Mouse (Mus musculus): ENCODE results near the gene Spa17.

The Spa17 gene

GRCm38 (mm10) chr9:37613182-37613910 lies at the start of gene Spa17:
Gene Spa17, minus strand, starts transcription at chr9:37613722.
- DNase-seq (ENCODE audit: low spot score): peak; percentile 90

DNA sequence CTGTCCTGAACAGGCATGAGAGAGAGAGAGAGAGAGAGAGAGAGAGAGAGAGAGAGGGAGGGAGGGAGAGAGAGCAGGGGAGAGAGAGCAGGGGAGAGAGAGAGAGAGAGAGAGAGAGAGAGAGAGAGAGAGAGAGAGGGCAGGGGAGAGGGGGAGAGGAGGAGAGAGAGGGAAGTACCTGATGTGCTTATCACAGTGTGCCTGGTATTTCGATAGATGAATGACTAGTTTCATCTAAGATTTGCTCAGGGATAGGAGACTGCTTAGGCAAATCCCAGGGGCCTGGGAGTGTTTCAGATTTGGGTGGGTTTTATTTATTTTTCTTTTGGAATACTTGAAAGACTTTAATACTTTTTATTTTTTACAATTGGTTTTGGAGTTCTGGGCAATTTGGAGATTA lies 49.7 kb upstream of the Spa17 start:
- no peak for DNase-seq (ENCODE audit: low spot score)

GRCm38 (mm10) chr9:37659413-37659812 lies 45.9 kb upstream of the Spa17 start:
- DNase-seq (ENCODE audit: low spot score): no peak

DNA sequence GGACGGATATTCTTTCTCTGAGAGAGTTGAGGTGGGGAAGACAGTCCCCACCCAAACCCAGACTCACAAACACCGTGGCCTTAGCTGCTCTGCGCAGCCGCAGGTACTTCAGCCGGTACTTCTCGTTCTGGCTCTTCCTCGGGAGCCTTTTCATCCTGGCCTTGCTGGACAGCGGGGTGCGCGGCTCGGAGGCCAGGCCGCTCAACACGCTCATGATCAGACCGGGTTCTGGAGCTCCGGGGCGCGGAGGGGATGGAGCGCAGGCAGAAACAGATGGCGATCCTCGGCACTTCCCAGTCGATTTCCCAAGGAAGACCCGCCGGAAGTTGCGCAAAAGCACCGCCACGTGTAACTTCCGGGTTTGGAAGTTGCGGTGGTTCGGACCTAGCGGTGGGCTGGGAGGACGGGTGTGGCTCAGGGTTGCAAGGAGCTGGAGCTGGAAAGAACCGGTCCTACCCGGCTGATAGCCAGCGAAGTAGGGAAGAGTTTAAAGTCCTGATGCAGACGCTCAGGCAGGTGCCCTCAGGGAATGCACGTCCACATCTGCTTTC lies 43.5 kb upstream of the Spa17 start, which contains the start of gene Tbrg1:
Gene Tbrg1 (minus strand): TSS at position 382 of the 551 bp plus-strand sequence.
- DNase-seq (ENCODE audit: low spot score): peak; percentile 84

GRCm38 (mm10) chr9:37656439-37656881 lies 42.9 kb upstream of the Spa17 start:
- DNase-seq (ENCODE audit: low spot score): no peak

- no peak for DNase-seq (ENCODE audit: low spot score)
Observed at GRCm38 (mm10) chr9:37655961-37656360, 42.4 kb upstream of the Spa17 start.

DNA sequence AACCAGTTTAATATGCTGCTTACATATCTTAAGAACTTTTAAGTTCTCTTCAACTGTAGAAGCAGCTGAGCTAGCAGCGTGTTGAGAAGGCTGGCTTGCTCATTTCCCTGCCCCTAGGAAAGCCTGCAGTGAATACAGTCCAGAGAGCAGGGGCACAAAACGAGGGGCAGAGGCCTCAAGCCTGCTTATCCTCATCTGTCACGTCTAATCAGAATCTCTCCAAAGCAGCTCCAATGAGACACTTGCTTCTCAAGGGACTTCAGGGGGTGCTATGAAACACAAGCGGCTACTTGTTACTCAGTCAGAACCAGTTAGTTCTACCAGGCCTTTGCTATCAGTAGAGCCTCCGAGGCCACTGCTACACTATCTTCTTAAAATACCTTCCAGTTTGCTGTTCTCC lies 40.3 kb upstream of the Spa17 start:
- DNase-seq (ENCODE audit: low spot score): no peak

- no peak for DNase-seq (ENCODE audit: low spot score)
Observed at GRCm38 (mm10) chr9:37650639-37651038, 37.1 kb upstream of the Spa17 start.

DNA sequence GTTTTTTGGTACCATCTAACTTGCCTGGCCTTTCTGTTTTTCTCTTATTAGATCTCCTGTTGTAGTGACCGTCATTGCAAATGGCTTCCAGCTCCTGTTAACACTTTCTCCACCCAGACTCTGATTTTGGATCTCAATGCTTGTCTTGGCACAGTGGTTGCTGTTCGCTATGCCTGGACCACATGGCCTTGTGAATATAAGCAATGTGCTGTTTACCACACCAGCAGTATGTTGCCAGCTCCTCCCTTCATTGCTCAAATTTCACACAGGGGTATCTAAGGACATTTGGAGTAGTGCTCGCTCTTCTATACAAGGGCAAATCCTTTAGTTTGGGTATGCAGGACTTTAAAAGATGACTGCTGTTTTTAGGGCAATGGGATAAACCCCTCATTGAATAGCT lies 32.7 kb upstream of the Spa17 start:
- DNase-seq (ENCODE audit: low spot score): no peak

- no peak for DNase-seq (ENCODE audit: low spot score)
Observed at GRCm38 (mm10) chr9:37638721-37639120, 25.2 kb upstream of the Spa17 start.

DNA sequence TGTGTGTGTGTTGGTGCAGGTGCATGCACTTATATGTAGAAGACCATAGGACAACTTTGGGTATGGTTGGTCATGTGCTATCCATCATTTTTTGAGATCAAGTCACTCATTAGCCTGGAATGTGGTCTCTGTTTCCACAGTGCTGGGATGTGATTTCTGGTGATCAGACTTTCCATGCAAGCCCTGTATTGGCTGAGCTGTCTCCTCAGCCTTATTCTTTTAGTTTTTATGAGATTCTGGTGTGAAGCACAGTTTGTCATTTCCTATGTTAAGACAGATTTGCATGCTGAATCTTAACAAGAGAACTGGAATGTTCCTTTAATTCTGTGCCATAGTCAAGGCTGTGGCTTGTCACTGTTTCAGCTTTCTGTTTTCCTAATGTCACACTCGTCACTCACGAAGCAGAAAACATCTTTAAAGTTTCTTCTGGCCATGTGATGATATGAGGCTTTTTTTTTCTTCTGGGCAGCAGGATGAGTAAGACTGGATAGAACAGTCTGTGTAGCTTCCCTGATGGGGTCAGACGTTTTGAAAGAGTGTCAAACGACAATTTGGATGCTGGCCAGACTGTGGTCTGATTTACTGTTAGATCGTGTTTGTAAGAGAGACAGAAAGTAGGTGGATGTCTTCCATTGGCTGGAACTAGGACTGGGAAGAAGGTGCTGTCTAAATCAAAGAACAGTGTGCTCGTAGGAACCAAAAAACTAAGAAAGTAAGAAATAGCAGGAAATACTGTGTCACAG lies 23.4 kb upstream of the Spa17 start:
- no peak for DNase-seq (ENCODE audit: low spot score)

GRCm38 (mm10) chr9:37636335-37636734 lies 22.8 kb upstream of the Spa17 start:
- no peak for DNase-seq (ENCODE audit: low spot score)

DNA sequence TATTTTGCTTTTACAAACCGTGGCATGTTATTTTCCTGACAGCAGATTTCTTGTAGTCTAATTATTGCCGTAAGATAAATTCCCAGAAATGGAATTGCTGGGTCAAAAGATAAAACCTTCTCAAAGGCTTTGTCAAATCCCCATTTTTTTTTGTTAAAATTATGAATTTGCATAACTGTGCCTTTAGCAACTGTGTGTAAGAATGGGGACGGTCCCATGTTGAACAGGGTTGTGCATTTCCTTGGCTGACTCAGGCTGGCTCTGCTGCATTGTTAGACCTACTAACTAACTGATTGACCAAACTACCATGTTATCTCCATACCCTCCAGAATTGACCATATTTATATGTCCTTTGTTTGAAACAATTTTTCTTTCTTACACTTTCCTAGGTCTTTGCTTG lies 20.7 kb upstream of the Spa17 start:
- DNase-seq (ENCODE audit: low spot score): no peak

- no peak for DNase-seq (ENCODE audit: low spot score)
Observed at GRCm38 (mm10) chr9:37632305-37632704, 18.8 kb upstream of the Spa17 start.

GRCm38 (mm10) chr9:37629941-37630340 lies 16.4 kb upstream of the Spa17 start:
- DNase-seq (ENCODE audit: low spot score): no peak

DNA sequence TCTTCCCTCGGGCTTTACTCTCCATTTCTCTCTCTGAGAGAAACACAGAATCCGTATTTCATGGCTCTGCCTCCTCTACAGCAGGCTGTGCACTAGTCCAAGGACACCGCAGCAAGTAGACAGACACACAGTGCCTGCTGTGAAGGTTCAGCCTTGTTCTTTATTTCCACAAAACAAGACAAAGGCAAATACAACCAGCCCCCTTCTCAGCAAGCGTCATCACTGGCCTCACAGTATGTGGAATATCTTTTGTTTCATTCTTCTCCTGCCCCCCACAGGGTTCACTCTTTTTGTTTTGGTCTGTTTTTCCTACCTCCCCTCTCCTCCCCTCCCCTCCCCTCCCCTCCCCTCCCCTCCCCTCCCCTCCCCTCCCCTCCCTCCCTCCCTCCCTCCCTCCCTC lies 15.1 kb upstream of the Spa17 start:
- DNase-seq (ENCODE audit: low spot score): no peak

- no peak for DNase-seq (ENCODE audit: low spot score)
Observed at GRCm38 (mm10) chr9:37627263-37627662, 13.7 kb upstream of the Spa17 start.

DNA sequence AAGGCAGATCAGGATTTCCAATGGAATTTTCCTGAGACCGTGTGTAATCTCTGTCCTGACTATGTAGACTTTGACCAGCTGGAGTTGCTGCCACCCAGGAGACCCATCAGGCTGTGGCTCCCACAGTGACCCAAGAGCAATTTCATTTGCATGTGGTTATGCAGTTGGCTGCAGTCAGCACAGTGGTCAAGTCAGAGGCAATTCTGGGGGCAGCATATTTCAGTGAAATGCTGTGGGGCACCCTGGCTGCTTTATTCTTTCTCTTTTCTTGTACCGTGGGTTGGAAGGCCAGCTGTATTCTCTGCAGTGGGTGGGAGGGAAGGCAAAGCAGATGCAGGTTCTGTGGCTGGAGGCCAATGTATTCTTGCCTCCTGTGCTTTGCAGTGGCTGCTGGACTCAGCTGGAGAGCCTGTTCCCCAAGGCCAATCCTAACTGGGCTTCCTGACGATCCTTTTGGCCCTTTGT lies 12.6 kb upstream of the Spa17 start:
- no peak for DNase-seq (ENCODE audit: low spot score)

GRCm38 (mm10) chr9:37625641-37626040 lies 12.1 kb upstream of the Spa17 start:
- no peak for DNase-seq (ENCODE audit: low spot score)

GRCm38 (mm10) chr9:37625129-37625528 lies 11.6 kb upstream of the Spa17 start:
- no peak for DNase-seq (ENCODE audit: low spot score)

GRCm38 (mm10) chr9:37624502-37624901 lies 11.0 kb upstream of the Spa17 start:
- DNase-seq (ENCODE audit: low spot score): no peak

DNA sequence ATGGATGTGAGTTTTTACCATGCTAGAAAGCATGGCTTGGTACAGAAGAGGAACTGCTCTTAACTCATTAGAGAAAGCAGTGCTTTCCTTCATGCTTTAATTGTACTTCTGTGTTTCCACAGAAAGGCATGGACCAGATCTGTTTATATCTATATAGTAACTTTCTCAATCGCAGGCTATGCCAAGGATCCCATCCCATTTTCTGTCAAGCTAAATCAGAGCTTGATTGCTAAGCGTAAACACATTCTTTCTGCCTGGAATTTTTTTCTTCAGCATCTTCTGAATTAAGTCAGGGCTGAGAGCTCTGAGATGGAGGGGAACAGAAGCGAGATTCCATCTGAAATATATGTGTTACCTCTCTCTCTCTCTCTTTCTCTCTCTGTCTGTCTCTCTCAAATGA lies 10.5 kb upstream of the Spa17 start:
- DNase-seq (ENCODE audit: low spot score): no peak

DNA sequence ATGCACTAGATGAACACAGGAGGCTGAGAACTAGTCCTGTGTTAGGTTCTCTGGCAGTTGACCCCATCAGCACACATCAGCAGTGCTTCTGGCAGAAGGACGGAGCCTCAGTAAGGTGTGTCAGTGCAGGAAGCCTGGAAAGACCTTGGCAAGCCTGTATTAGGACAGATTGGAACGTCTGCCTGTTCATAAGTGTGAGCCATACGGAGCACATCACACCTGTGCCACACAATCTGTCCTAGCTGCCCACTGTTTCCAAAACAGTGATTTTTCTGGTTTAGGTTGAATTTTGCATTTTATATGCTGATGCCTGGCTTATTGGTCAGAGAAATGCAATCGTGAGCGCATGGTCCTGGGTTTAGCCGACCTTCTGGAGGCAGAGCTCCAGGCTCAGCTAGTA lies 7.8 kb upstream of the Spa17 start:
- no peak for DNase-seq (ENCODE audit: low spot score)

All from testis, postnatal 14 days (tissue).